Mouse (Mus musculus): Measurements from ENCODE around the gene Ephb2.
A peak's percentile ranks its signal among the peaks of the same experiment; 100 is the strongest.

Ephb2 gene

DNA sequence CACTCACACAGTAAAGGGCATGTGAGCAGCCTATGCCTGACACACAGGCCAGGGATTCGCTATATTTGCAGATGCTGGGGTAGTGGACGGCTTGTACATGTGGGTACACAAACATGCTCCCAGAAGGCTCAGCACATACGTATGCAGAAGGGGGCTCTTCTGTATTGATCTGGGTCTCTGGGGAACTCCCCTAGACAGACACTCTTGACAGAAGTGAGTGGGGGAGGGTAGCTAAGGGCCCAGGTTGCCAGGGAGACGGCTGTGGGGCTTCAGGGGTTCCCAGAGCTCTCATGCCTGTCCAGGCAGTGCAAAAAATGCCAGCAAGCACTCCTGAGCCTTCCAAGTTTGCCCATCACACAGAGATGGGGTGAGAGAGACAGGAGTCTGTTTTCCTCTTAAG lies 78.7 kb downstream of the Ephb2 start:
- DNase-seq = no peak

DNA sequence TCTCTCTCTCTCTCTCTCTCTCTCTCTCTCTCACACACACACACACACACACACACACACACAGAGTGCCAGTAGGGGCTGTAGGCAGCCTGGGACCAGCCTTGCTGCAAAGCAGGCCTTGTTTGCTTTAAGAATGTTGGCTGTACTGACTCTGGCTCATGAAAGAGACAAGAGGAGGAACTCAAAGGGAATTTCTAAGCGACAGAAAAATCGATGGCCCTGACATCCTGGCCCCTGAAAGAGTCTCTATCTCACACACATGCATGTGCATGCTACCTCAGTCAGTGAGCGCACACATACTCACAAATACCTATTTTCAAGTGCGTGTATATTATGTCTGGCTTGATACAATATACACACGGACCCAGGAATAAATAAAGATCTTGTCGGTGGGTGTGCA lies 79.3 kb downstream of the Ephb2 start:
- DNase-seq = no peak

GRCm38 (mm10) chr4:136755364-136755811 lies 80.4 kb downstream of the Ephb2 start:
- DNase-seq = no peak

DNA sequence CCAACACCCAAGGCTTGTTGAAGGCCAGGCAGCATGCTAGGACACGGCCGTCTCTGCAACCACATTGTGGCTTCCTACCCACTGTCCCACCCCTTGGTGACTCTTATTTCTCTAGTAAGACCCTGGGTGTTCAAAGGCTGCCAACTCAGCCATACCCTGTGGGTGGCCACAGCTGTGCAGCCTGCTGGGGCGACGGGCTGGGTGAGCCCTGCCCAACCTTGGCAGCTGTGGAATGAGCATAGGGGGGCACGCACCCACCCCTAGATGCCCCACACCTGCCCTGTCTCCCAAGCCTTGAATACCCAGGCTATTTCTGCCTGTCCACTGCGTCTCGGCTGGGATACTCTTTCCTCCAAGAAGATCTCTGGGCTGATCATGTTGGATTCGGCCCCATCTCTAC lies 81.5 kb downstream of the Ephb2 start:
- no peak for DNase-seq

- no peak for DNase-seq
Observed at GRCm38 (mm10) chr4:136751355-136752020, 84.3 kb downstream of the Ephb2 start.

DNA sequence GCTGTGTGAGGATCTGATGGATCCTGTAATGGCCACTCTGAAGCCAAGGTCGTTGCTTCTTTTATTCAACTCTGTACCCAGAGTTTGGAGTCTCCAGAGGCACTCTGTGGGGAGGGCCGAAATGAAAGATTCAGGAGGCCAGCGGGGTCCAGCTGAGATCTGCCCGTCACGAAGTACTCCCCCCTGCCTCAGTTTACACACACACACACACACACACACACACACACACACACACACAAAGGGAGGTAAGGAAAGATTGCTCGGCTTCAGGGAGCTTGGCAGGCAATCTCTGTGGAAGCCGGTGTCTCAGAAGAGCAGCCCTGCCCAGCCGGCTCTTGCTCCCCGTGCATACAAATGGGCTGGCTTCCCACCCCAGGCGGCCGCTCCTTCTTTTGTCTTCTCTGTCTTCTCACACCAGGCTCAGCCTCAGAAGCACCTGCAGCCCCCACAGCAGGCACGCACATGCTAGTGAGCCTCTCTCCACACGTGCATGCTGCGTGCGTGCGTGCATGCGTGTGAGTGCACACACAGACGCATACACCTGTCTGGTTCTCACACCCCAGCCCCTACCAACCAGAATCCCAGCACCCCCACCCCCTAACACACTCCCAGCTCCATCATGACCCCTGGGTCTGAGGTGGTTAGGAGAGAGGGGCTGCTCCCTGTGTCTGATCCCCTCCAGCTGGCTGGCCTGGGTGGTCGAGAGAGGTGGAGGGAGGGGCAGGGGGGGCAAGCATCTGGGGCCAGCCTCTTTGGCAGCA lies 85.0 kb downstream of the Ephb2 start:
- DNase-seq = no peak

DNA sequence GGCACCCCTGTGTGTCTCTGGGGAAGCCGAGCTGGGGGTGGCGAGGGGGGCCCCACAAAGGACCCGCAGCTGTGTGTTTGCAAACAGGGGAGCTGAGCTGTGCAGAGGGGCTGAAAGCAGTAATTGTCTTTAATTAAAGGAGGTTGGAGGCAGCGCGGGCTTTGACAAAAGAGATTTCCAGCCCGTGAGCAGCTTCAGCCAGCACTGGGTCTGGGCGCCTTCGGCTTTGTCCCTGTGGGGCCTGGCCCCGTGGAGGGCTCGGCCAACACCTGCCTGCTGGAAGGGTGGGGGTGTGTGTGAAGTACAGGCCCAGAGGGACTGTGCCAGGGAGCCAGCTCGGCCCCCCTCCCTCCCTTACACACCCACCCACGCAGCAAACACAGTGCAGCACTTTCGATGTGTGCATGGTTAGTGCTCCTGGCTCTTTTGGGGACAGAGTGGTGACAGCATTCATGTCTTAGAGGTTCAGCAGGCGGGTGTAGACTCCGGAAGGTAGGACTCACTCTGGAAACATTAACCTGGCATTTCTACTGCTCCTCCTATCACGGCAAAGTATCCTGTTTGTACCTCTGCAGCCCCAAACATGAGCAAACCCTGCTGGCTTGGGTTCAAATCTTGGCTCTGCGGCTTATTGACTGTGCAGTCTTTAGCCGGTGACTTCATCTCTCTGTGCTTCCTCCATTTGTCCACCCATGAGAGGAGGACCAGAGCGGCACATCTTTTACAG lies 85.8 kb downstream of the Ephb2 start:
- DNase-seq = no peak

- DNase-seq = no peak
Observed at GRCm38 (mm10) chr4:136749431-136749830, 86.4 kb downstream of the Ephb2 start.

DNA sequence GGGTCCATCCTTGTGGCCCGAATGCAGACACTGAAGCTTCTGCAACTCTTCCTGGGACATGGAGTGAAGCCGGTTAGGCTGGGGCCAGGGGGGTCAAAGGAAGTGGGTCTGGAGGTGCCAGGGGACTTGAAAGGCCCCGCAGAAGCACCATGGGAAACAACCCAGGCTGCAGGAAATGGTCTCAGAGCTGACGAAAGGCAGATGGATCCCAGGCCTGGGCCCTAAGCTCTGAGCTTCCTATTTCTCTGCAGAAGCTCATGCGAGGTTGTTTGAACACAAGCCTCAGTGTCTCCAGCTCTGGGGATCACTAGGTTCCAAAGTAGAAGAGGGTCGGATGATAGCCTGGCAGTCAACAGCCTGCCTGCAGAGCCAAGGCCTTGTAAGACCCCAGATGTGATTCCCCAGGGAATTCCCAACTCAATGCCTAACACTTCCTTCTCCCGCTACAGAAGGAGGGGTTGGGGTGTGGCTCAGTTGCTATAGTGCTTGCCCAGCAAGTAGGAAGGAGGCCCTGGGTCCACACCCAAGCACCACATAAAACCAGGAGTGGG lies 86.9 kb downstream of the Ephb2 start:
- DNase-seq = no peak

- DNase-seq = no peak
Observed at GRCm38 (mm10) chr4:136746516-136746915, 89.3 kb downstream of the Ephb2 start.

- DNase-seq = peak; percentile 86
Observed at GRCm38 (mm10) chr4:136742677-136743076, 93.1 kb downstream of the Ephb2 start.

GRCm38 (mm10) chr4:136741840-136742239 lies 93.9 kb downstream of the Ephb2 start:
- DNase-seq = no peak

- no peak for DNase-seq
Observed at GRCm38 (mm10) chr4:136740963-136741362, 94.8 kb downstream of the Ephb2 start.

GRCm38 (mm10) chr4:136739189-136739588 lies 96.6 kb downstream of the Ephb2 start:
- no peak for DNase-seq

DNA sequence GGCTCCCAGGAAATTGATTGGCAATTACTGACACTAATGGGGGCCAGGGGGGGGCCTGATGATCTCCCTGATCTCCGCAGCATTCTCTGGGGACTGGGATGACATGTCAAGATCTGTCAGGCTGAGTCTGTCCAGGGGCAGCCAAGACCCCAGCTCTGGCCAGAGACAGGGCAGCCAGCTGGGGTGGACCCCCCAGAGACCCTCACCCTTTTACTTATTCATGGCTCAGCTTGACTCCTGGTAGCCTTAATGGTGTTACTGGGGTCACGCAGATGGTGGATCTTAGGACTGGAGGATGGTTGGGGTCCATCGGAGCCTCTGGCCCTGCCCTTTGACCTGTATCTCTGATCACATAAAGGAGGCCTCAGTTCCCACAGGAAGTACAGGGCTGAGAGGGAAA lies 97.5 kb downstream of the Ephb2 start:
- DNase-seq = no peak

- DNase-seq = no peak
Observed at GRCm38 (mm10) chr4:136735856-136736255, 99.9 kb downstream of the Ephb2 start.

GRCm38 (mm10) chr4:136734210-136734803 lies 101.5 kb downstream of the Ephb2 start:
- no peak for DNase-seq

GRCm38 (mm10) chr4:136733217-136733865 lies 102.4 kb downstream of the Ephb2 start:
- no peak for DNase-seq

GRCm38 (mm10) chr4:136732536-136733121 lies 103.2 kb downstream of the Ephb2 start:
- no peak for DNase-seq

GRCm38 (mm10) chr4:136731761-136732160 lies 104.0 kb downstream of the Ephb2 start:
- DNase-seq = peak; percentile 42

DNA sequence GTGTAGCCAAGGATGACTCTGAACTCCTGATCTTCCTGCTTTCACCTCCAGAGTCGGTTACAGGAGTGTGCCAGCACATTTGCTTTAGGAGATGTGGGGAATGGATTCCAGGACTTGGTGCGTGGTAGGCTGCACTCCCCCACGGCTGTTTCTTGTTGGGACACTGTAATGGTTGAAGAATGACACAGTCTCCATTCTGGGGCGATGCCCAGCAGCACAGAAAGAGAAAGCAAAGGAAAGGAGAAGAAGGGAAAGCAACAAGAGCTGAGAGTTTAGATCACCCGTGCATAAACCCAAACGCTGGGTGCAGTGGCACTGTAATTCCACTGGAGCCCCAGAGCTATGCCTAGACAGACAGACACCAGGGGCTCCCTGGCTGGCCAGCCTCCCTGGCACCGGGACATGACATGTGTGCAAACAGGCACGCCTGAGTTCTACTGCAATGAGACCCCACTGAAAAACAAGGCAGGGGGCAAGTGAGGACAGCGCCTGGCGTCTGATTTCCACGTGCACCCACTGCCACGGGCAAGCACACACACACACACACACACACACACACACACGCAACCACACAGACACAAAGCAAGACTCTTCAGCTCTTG lies 104.7 kb downstream of the Ephb2 start:
- DNase-seq = no peak

GRCm38 (mm10) chr4:136730501-136730900 lies 105.3 kb downstream of the Ephb2 start:
- DNase-seq = no peak

All from lung, postnatal 36 days (tissue).